Comparison of ENCODE assay signal across 16 mouse cellular contexts in genomic region chr4:135377241-135377640, GRCm38 (mm10). TPM values are rescaled to one million over a fixed set of nuclear protein-coding genes. Genes with fewer than 3 reads are reported as not detected.
DNase-seq lines count a peak whose midpoint lies in the region; ATAC-seq and TF ChIP-seq lines count a peak whose summit lies in the region.
"Had no signal": no experiment of that assay in that cellular context is flagged by ENCODE, and none has a peak within 500 bp of the region (broad histone marks: within the 10 kb centered on the region; RNA-seq: fewer than 3 reads in every experiment).

No protein-coding gene starts in this region.

- no peak for ATAC-seq in liver, postnatal 0 days
- no peak for ATAC-seq in neural tube, embryonic 15.5 days (ENCODE audit: low FRiP score)
- ATAC-seq: forebrain, embryonic 13.5 days; forebrain, embryonic 15.5 days; forebrain, postnatal 0 days had no signal

- no peak overlapping the region for H3K4me3 ChIP-seq in liver, adult 2 months (ENCODE audit: insufficient read depth, low read depth, low read length)
- H3K4me3 ChIP-seq in liver, postnatal 0 days (ENCODE audit: low read depth, low read length) = no peak overlapping the region
- no peak overlapping the region for H3K4me3 ChIP-seq in neural tube, embryonic 15.5 days (replicated peaks)
- H3K4me3 ChIP-seq: embryonic facial prominence, embryonic 10.5 days; embryonic facial prominence, embryonic 12.5 days; forebrain, embryonic 13.5 days; forebrain, embryonic 15.5 days had no signal

- TF ChIP-seq CTCF in liver, adult 2 months (IDR thresholded peaks at IDR 0.05; ENCODE audit: low read depth, low read length) = no peak
- no peak for TF ChIP-seq CTCF in liver, postnatal 0 days (IDR thresholded peaks at IDR 0.05; ENCODE audit: low read depth)

- peaks cover 6% of the 10 kb centered on the region for H3K4me1 ChIP-seq in liver, adult 2 months (ENCODE audit: control insufficient read depth, insufficient read depth, low read length)
- H3K4me1 ChIP-seq in liver, postnatal 0 days (ENCODE audit: insufficient read depth) = no peaks in the 10 kb centered on the region
- no peaks in the 10 kb centered on the region for H3K4me1 ChIP-seq in neural tube, embryonic 15.5 days
- H3K4me1 ChIP-seq: embryonic facial prominence, embryonic 12.5 days; forebrain, embryonic 13.5 days; forebrain, embryonic 15.5 days had no signal

- no peaks in the 10 kb centered on the region for H3K79me2 ChIP-seq in liver, adult 2 months (ENCODE audit: control insufficient read depth, insufficient read depth, low read length)

- 0 out of 2 replicates have a peak, but pooled peaks cover 2% of the 10 kb centered on the region for H3K9me3 ChIP-seq in liver, postnatal 0 days (ENCODE audit: low read length)
- no peaks in the 10 kb centered on the region for H3K9me3 ChIP-seq in neural tube, embryonic 15.5 days (replicated peaks)
- H3K9me3 ChIP-seq: forebrain, embryonic 13.5 days; forebrain, embryonic 15.5 days had no signal

- no peaks in the 10 kb centered on the region for H3K27me3 ChIP-seq in liver, adult 2 months (ENCODE audit: control insufficient read depth, insufficient read depth, low read length)
- no peaks in the 10 kb centered on the region for H3K27me3 ChIP-seq in liver, postnatal 0 days (ENCODE audit: insufficient read depth, low read length)
- H3K27me3 ChIP-seq in neural tube, embryonic 15.5 days (replicated peaks) = no peaks in the 10 kb centered on the region
- H3K27me3 ChIP-seq: forebrain, embryonic 13.5 days; forebrain, embryonic 15.5 days had no signal

- no peak for TF ChIP-seq POLR2A in liver, adult 2 months (IDR thresholded peaks at IDR 0.05; ENCODE audit: extremely low read depth, insufficient read depth, low read length)

- H3K27ac ChIP-seq in liver, adult 2 months (replicated peaks; ENCODE audit: insufficient read depth, low read depth, low read length) = peak overlapping the region; percentile 28; the same call in 1 of the 2 replicates
- no peak overlapping the region for H3K27ac ChIP-seq in liver, postnatal 0 days (ENCODE audit: low read depth)
- no peak overlapping the region for H3K27ac ChIP-seq in neural tube, embryonic 15.5 days (replicated peaks)
- H3K27ac ChIP-seq: embryonic facial prominence, embryonic 10.5 days; embryonic facial prominence, embryonic 12.5 days; forebrain, embryonic 13.5 days; forebrain, embryonic 15.5 days had no signal

- 35% methylated on average over 11 of the region's 11 CpGs for WGBS in liver, adult 2 months
- WGBS in liver, postnatal 0 days (ENCODE audit: insufficient replicate concordance) = 77% methylated on average over 11 of the region's 11 CpGs
- 87% methylated on average over 11 of the region's 11 CpGs for WGBS in neural tube, embryonic 15.5 days

- peak; percentile 21 for DNase-seq in adrenal gland, postnatal 14 days
- no peak for DNase-seq in adrenal gland, postnatal 25 days
- peak; percentile 86 for DNase-seq in liver, adult 2 months (ENCODE audit: extremely low read depth, low read depth, low spot score)
- DNase-seq in liver, postnatal 0 days = no peak
- DNase-seq: cerebellum, adult 11-12 months; cerebellum, adult 2 months; cerebellum, adult 9-10 months; cerebellum, postnatal 10 days; cerebellum, postnatal 25 days; forebrain, postnatal 0 days had no signal

- H3K36me3 ChIP-seq in liver, adult 2 months (ENCODE audit: control insufficient read depth, insufficient read depth, low read length) = no peaks in the 10 kb centered on the region
- no peaks in the 10 kb centered on the region for H3K36me3 ChIP-seq in liver, postnatal 0 days (replicated peaks; ENCODE audit: insufficient read depth, low read length)
- no peaks in the 10 kb centered on the region for H3K36me3 ChIP-seq in neural tube, embryonic 15.5 days
- H3K36me3 ChIP-seq: embryonic facial prominence, embryonic 10.5 days; embryonic facial prominence, embryonic 12.5 days; forebrain, embryonic 15.5 days had no signal

- no peak for TF ChIP-seq EP300 in liver, postnatal 0 days (IDR thresholded peaks at IDR 0.05; ENCODE audit: low read depth)

- H3K4me2 ChIP-seq in liver, postnatal 0 days (ENCODE audit: low read depth, low read length) = no peak overlapping the region
- no peak overlapping the region for H3K4me2 ChIP-seq in neural tube, embryonic 15.5 days
- H3K4me2 ChIP-seq: embryonic facial prominence, embryonic 12.5 days; forebrain, embryonic 13.5 days; forebrain, embryonic 15.5 days had no signal

- no peak overlapping the region for H3K9ac ChIP-seq in liver, adult 2 months (ENCODE audit: low read depth, low read length)
- H3K9ac ChIP-seq in liver, postnatal 0 days (replicated peaks) = no peak overlapping the region
- H3K9ac ChIP-seq in neural tube, embryonic 15.5 days (replicated peaks) = no peak overlapping the region
- H3K9ac ChIP-seq: embryonic facial prominence, embryonic 12.5 days; forebrain, embryonic 13.5 days; forebrain, embryonic 15.5 days; forebrain, postnatal 0 days had no signal

RNA-seq across cellular contexts. Expression of gene Ncmap, which starts 20.8 kb away (rescaled TPM):
- 1.2 TPM in 1 of 2 replicates, not detected in the other for total RNA-seq in adrenal gland, postnatal 14 days (2021)
- not detected in 2 replicates for total RNA-seq in adrenal gland, postnatal 25 days (2021)
- 0.60 and 3.7 TPM in 2 replicates for total RNA-seq in liver, adult 2 months (2014; rRNA removed)
- 2.8 and 3.6 TPM in 2 replicates for polyA plus RNA-seq in liver, adult 2 months (2012; rRNA removed)
- 0.12 and 0.14 TPM in 2 replicates for polyA plus RNA-seq in liver, postnatal 0 days (2015; fragmentation: Nextera tagmentation; extraction: Ambion mirVana)
- polyA plus RNA-seq in neural tube, embryonic 15.5 days (2015; fragmentation: Nextera tagmentation; extraction: Ambion mirVana) = 1.7 and 2.2 TPM in 2 replicates
- total RNA-seq: adrenal gland, postnatal 36 days had no signal

RNA-seq across cellular contexts. Expression of gene Srrm1, which starts 24.1 kb away (rescaled TPM):
- 120 and 136 TPM in 2 replicates for total RNA-seq in adrenal gland, postnatal 14 days (2021)
- total RNA-seq in adrenal gland, postnatal 25 days (2021) = 133 and 151 TPM in 2 replicates
- 15.0 and 18.8 TPM in 2 replicates for total RNA-seq in liver, adult 2 months (2014; rRNA removed)
- 8.2 and 8.9 TPM in 2 replicates for polyA plus RNA-seq in liver, adult 2 months (2012; rRNA removed)
- polyA plus RNA-seq in liver, postnatal 0 days (2015; fragmentation: Nextera tagmentation; extraction: Ambion mirVana) = 79.3 and 90.6 TPM in 2 replicates
- 174 and 181 TPM in 2 replicates for polyA plus RNA-seq in neural tube, embryonic 15.5 days (2015; fragmentation: Nextera tagmentation; extraction: Ambion mirVana)

RNA-seq across cellular contexts. Expression of gene Rcan3, which starts 56.4 kb away (rescaled TPM):
- total RNA-seq in adrenal gland, postnatal 14 days (2021) = 15.8 and 16.4 TPM in 2 replicates
- 11.9 and 16.9 TPM in 2 replicates for total RNA-seq in adrenal gland, postnatal 25 days (2021)
- 1.1 and 1.7 TPM in 2 replicates for total RNA-seq in liver, adult 2 months (2014; rRNA removed)
- polyA plus RNA-seq in liver, adult 2 months (2012; rRNA removed) = 1.5 and 1.8 TPM in 2 replicates
- 3.7 and 4.9 TPM in 2 replicates for polyA plus RNA-seq in liver, postnatal 0 days (2015; fragmentation: Nextera tagmentation; extraction: Ambion mirVana)
- polyA plus RNA-seq in neural tube, embryonic 15.5 days (2015; fragmentation: Nextera tagmentation; extraction: Ambion mirVana) = 44.0 and 47.8 TPM in 2 replicates

Comparison
In these comparisons a context has a peak if more than half of its experiments do, and no peak if none do; other contexts are left out.
1. DNase-seq: peak in adrenal gland, postnatal 14 days (single experiment) and liver, adult 2 months (single experiment); none in adrenal gland, postnatal 25 days (single experiment) and liver, postnatal 0 days (single experiment).